Mouse (Mus musculus): ENCODE measurements at regions not wholly inside any gene's neighbourhood (a gene's known extent, or its start where the extent isn't known, plus 50 kb on each side); places are given as distances from the start of the nearest gene placed in this dataset.

DNA sequence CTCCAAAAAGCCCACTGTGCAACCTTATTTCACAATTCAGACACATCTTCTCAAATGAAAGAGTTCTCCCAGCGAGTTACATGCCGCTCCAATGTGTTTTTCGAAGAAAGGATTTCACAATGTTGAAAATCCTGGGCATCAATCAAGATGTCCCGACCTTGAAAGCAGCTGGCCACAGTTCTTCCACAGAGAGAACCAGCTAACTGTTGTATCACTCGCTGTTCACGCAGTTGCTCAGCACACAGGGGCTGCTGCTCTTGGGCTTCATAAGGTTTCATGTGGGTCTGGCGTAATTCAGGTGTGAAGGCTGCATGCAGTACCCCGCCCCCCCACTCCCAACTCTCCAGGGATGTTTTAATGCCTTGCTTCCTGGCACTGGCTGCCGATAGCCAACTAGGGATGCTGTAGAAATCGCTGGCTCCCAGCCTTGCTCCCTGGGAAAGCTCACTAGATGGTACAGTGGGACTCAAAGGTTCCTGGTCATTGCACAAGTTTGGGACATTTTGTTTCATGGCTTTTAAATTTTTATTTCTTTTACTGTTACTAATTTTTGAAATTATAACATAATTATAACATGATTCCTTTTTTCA is 65.5 kb upstream of the Sash1 start:
- TF ChIP-seq CTCF (IDR thresholded peaks at IDR 0.05; ENCODE audit: low read depth, low read length): no peak
- no peak for TF ChIP-seq POLR2A (IDR thresholded peaks at IDR 0.05; ENCODE audit: borderline replicate concordance, low read depth, low read length)

DNA sequence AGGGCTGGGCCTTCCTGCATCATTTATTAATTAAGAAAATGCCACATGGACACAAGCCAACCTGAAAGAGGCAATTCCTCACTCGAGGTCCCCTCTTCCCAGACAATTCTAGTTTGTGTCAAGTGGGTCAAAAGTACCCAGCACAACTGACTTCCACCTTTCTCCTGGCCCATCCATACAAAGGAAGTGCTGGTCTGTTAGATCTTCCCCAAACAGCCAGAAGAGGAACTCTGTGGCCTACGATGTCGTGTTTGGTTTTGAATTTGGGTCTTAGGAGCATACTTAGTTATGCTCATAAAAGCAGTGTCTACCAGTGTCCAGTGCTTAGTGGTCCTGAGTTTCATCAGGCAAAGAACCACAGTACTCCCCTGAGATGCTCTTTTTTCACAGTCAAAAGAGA is 62.4 kb upstream of the Sash1 start:
- H3K4me1 ChIP-seq (ENCODE audit: control insufficient read depth, insufficient read depth, low read length): peaks cover 38% of the 10 kb centered on the region
- TF ChIP-seq POLR2A (IDR thresholded peaks at IDR 0.05; ENCODE audit: borderline replicate concordance, low read depth, low read length) (no peak), CTCF (IDR thresholded peaks at IDR 0.05; ENCODE audit: low read depth, low read length) (no peak)
- no peak overlapping the region for H3K4me3 ChIP-seq (ENCODE audit: insufficient read depth, low read length)
- H3K27ac ChIP-seq (ENCODE audit: insufficient read depth, low read depth, low read length): peak overlapping the region; percentile 40

More for the DNA sequence above, 65.5 kb upstream of the Sash1 start:
- Histone ChIP-seq H3K4me3 (ENCODE audit: insufficient read depth, low read length) (no peak overlapping the region), H3K4me1 (ENCODE audit: control insufficient read depth, insufficient read depth, low read length) (peaks cover 31% of the 10 kb centered on the region), H3K27ac (ENCODE audit: insufficient read depth, low read depth, low read length) (no peak overlapping the region)

DNA sequence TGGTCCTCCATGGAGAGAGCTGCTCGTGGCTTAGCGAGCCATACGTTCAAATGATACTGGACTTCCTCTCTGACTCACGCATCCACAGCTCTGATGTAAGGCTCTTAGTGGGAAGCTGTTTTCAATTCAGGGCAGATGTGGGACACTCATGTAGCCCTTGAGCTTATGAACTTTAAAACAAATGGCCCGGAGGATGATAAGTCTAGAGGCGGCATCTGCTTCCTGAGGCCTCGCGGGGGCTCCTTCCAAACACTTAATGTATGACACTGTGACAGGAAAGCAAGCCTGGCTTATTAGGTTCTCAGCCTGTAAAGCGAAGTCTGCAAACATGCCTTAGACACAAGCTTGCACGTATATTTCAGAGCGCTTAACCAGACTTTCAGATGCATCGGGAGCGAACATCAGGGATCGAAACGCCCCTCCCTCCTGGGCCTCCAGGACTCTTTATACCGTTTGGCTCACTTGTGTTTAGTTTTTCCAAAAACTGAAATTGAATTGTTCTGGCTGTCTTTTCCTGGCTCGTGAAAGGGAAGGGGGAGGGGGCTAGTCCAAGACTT is 59.4 kb upstream of the Sash1 start:
- H3K4me3 ChIP-seq (ENCODE audit: insufficient read depth, low read length): peak overlapping the region; percentile 70
- peak overlapping the region; percentile 76 for H3K27ac ChIP-seq (ENCODE audit: insufficient read depth, low read depth, low read length)
- H3K4me1 ChIP-seq (ENCODE audit: control insufficient read depth, insufficient read depth, low read length): peaks cover 41% of the 10 kb centered on the region
- TF ChIP-seq POLR2A (IDR thresholded peaks at IDR 0.05; ENCODE audit: borderline replicate concordance, low read depth, low read length): no peak
- TF ChIP-seq CTCF (IDR thresholded peaks at IDR 0.05; ENCODE audit: low read depth, low read length): no peak

DNA sequence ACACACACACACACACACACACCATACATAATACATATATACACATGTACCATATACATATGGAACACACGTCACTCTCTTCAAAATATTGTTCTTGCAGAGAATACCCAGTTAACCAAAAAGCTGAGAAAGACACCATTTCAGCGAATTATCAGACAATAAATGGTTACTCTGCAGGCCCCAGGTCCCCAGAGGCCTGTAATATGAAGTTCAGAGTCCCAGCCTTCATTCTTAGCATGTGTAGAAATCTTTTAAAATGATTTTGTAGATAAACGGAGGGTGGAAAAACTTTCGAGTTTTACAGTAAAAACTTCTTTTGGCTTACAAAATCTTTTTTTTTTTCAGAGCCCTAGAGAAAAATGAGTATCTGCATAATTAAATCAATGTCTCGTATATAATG is 58.7 kb upstream of the Sash1 start:
- TF ChIP-seq CTCF (IDR thresholded peaks at IDR 0.05; ENCODE audit: low read depth, low read length) (no peak), POLR2A (IDR thresholded peaks at IDR 0.05; ENCODE audit: borderline replicate concordance, low read depth, low read length) (no peak)
- peaks cover 41% of the 10 kb centered on the region for H3K4me1 ChIP-seq (ENCODE audit: control insufficient read depth, insufficient read depth, low read length)
- peak overlapping the region; percentile 70 for H3K4me3 ChIP-seq (ENCODE audit: insufficient read depth, low read length)
- peak overlapping the region; percentile 76 for H3K27ac ChIP-seq (ENCODE audit: insufficient read depth, low read depth, low read length)

DNA sequence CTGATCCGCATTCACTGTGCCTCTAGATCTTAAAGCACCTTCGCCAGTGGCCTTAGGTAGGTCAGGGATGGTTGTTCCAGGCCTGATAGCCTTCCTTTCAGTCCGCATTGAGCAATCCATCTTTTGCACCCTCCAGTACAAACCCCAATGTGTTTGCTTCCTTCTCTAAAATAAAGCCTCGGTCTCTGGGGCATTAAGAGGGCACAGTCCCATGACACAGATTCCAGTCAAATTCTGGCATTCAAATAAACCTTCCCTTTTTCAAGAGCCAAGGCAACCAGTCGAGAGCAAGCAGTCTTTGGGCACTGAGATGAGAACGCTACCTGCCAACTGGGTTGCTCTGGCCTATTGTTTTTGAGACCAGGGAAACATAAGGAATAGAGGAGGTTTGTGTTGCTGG is 57.8 kb upstream of the Sash1 start:
- peak overlapping the region; percentile 70 for H3K4me3 ChIP-seq (ENCODE audit: insufficient read depth, low read length)
- TF ChIP-seq POLR2A (IDR thresholded peaks at IDR 0.05; ENCODE audit: borderline replicate concordance, low read depth, low read length): no peak
- no peak for TF ChIP-seq CTCF (IDR thresholded peaks at IDR 0.05; ENCODE audit: low read depth, low read length)
- peak overlapping the region; percentile 76 for H3K27ac ChIP-seq (ENCODE audit: insufficient read depth, low read depth, low read length)
- peaks cover 38% of the 10 kb centered on the region for H3K4me1 ChIP-seq (ENCODE audit: control insufficient read depth, insufficient read depth, low read length)

DNA sequence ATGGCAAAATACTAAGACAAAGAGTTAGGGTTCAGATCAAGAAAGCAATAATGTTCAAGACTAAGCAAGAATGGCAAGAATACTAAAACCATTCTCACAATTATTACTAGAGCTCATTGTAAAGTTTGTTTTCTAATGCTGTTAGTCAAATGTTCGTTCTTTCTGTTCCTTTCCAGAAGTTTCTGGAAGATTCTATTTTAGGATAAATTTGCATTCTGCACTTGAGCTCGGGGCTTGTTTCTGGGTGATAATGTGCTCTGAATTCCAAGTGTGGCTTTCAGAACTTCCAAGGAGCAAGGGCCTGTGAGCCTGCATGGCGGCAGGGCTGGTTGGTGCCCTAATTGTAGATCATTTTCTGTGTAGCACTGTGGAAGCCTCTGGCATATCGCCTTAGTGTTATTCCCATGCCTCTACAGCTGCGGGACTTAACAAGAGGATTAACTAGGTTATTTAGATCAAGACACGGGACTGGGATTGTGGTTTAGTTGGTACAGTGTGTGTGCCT is 57.1 kb upstream of the Sash1 start:
- Histone ChIP-seq H3K4me3 (ENCODE audit: insufficient read depth, low read length) (no peak overlapping the region), H3K27ac (ENCODE audit: insufficient read depth, low read depth, low read length) (peak overlapping the region; percentile 76), H3K4me1 (ENCODE audit: control insufficient read depth, insufficient read depth, low read length) (peaks cover 37% of the 10 kb centered on the region)
- TF ChIP-seq CTCF (IDR thresholded peaks at IDR 0.05; ENCODE audit: low read depth, low read length): no peak
- no peak for TF ChIP-seq POLR2A (IDR thresholded peaks at IDR 0.05; ENCODE audit: borderline replicate concordance, low read depth, low read length)

DNA sequence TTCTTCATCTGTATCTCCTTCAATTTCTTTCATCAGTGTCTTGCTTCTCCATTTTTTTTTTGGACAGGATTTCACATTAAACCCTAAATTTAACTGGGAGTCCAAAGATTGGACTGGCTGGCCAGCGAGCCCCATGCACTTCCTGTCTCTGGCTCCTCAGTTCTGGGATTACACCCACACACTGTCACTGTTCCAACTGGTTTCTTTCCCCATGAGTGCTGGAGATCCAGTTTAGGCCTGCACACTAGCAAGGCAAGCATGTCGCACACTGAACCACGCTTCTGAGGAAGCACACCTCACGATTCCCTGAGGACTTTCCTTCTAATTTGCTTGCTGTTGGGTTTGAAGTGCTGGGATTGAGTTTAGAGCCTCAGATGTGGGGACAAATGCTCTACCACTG is 50.5 kb upstream of the Sash1 start:
- TF ChIP-seq CTCF (IDR thresholded peaks at IDR 0.05; ENCODE audit: low read depth, low read length): no peak
- TF ChIP-seq POLR2A (IDR thresholded peaks at IDR 0.05; ENCODE audit: borderline replicate concordance, low read depth, low read length): no peak
- Histone ChIP-seq H3K4me1 (ENCODE audit: control insufficient read depth, insufficient read depth, low read length) (peaks cover 46% of the 10 kb centered on the region), H3K27ac (ENCODE audit: insufficient read depth, low read depth, low read length) (peak overlapping the region; percentile 81), H3K4me3 (ENCODE audit: insufficient read depth, low read length) (no peak overlapping the region)
